Mouse (Mus musculus): Measurements from ENCODE around the gene Ahcy. TPM values are rescaled to one million over a fixed set of nuclear protein-coding genes. Genes with fewer than 3 reads are reported as not detected.
"Not testable (repeated sequence)": the region's sequence is repeated elsewhere in the genome, so short reads cannot be mapped to it uniquely, and the experiment has no call there.

The Ahcy gene
- total RNA-seq, 2 experiments from 2014 or later = 12.3 to 13.2 TPM

GRCm38 (mm10) chr2:155032938-155033710 lies 41.2 kb downstream of the Ahcy start:
- intact Hi-C loops (cut with DNase I) = no loop called here
- DNase-seq = no peak

GRCm38 (mm10) chr2:155030831-155031230 lies 43.5 kb downstream of the Ahcy start:
- intact Hi-C loops (cut with DNase I) = loop anchor here (1.0 kb wide), 1 partner anchor 17 kb away; no protein-coding TSS in a partner anchor

GRCm38 (mm10) chr2:155020247-155020826 lies 54.0 kb downstream of the Ahcy start:
- intact Hi-C loops (cut with DNase I) = not testable (repeated sequence)

More at GRCm38 (mm10) chr2:155030831-155031230, 43.5 kb downstream of the Ahcy start:
- DNase-seq = no peak

GRCm38 (mm10) chr2:155019673-155020072 lies 54.6 kb downstream of the Ahcy start:
- intact Hi-C loops (cut with DNase I) = no loop called here
- DNase-seq = peak; percentile 93 to 95

More at GRCm38 (mm10) chr2:155020247-155020826, 54.0 kb downstream of the Ahcy start:
- not testable (repeated sequence) for DNase-seq

- intact Hi-C loops (cut with DNase I) = no loop called here
- peak; percentile 64 to 75 for DNase-seq
These were observed 55.3 kb downstream of the Ahcy start for GRCm38 (mm10) chr2:155018762-155019641.

GRCm38 (mm10) chr2:155018251-155018755 lies 56.0 kb downstream of the Ahcy start, which contains the start of gene Gm14226:
Gm14226 (plus strand) TSS chr2:155018266.
- DNase-seq; intact Hi-C loops (cut with DNase I): not testable (repeated sequence)

- intact Hi-C loops (cut with DNase I); DNase-seq: not testable (repeated sequence)
These were observed 57.5 kb downstream of the Ahcy start for GRCm38 (mm10) chr2:155016751-155017150.

GRCm38 (mm10) chr2:155012991-155013390 lies 61.3 kb downstream of the Ahcy start:
- intact Hi-C loops (cut with DNase I) = no loop called here
- DNase-seq = no peak

- DNase-seq = no peak
- intact Hi-C loops (cut with DNase I) = no loop called here
These were observed 63.1 kb downstream of the Ahcy start for GRCm38 (mm10) chr2:155011086-155011656.

Other genes with a start within 250 kb of the Ahcy start
- 10 to 100 TPM; 69.8 to 70.5 TPM for gene Eif2s2, start 181.6 kb downstream of the Ahcy start, total RNA-seq (2021)
- gene Gm14226, start 56.2 kb downstream of the Ahcy start, total RNA-seq (2021) = under 1 TPM; 0.07 to 0.10 TPM
- gene Itch, start 59.0 kb upstream of the Ahcy start, total RNA-seq (2021) = 10 to 100 TPM; 35.4 to 39.4 TPM
- gene Dynlrb1, start 162.0 kb upstream of the Ahcy start, total RNA-seq (2021) = 100 to 1,000 TPM; 201 to 224 TPM
- gene Map1lc3a, start 201.8 kb upstream of the Ahcy start, total RNA-seq (2021) = 100 to 1,000 TPM; 594 to 650 TPM